Mouse (Mus musculus): ENCODE measurements around the gene Gm13277. TPM values are rescaled to one million over a fixed set of nuclear protein-coding genes. Genes with fewer than 3 reads are reported as not detected.
"Not testable (repeated sequence)": the region's sequence is repeated elsewhere in the genome, so short reads cannot be mapped to it uniquely, and the experiment has no call there.

The Gm13277 gene
- polyA plus RNA-seq (2014; fragmentation: Nextera tagmentation; extraction: Ambion mirVana): not detected in 2 replicates

DNA sequence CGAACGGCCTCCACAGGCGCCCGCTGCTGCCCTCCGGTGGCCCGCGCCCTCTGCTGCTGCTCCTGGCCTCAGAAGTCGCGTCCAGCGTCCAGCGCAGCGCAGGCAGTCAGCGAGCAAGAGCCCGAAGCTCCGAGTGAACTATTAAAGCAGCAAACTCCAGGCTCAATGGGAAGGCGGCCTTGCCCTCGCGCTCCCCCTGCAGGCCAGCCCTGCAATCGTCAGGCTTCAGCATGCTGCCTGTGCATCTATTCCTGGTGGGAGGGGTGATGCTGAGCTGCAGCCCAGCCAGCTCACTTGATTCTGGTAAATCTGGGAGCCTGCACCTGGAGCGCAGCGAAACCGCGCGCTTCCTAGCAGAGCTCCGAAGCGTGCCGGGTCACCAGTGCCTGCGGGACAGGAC, at the start of gene Gm13277:
Gm13277 (plus strand) TSS at position 231 of the 400 bp plus-strand sequence.
- not testable (repeated sequence) for H3K4me3 ChIP-seq (ENCODE audit: control insufficient read depth in 1 of 2, insufficient read depth in 1 of 2, low read depth in 1 of 2, low read length in 2 of 2); ATAC-seq (ENCODE audit: insufficient number of reproducible peaks, insufficient read depth, low FRiP score, low read depth); H3K4me1 ChIP-seq (ENCODE audit: control insufficient read depth in 2 of 2, insufficient read depth in 2 of 2, low read length in 2 of 2); H3K27me3 ChIP-seq (ENCODE audit: control insufficient read depth, insufficient read depth, low read length); H3K9me3 ChIP-seq (ENCODE audit: control insufficient read depth, low read length); H3K36me3 ChIP-seq (ENCODE audit: control insufficient read depth, insufficient read depth, low read length); H3K9ac ChIP-seq (ENCODE audit: low read length); H3K27ac ChIP-seq (replicated peaks in 1 of 2; ENCODE audit: control insufficient read depth in 1 of 2, insufficient read depth in 1 of 2, low read depth in 2 of 2, low read length in 2 of 2); H3K4me2 ChIP-seq (ENCODE audit: low read length)
- 0% methylated on average over 4 of the region's 28 CpGs for WGBS

GRCm38 (mm10) chr4:88739036-88739435, 49.4 kb upstream of the Gm13277 start:
- peaks cover 0 to 3% of the 10 kb centered on the region in 2 experiments; a peak in 2 of 4 replicates for H3K4me1 ChIP-seq (ENCODE audit: control insufficient read depth in 2 of 2, insufficient read depth in 2 of 2, low read length in 2 of 2)
- 83% methylated on average over 6 of the region's 6 CpGs for WGBS
- H3K4me2 ChIP-seq (ENCODE audit: low read length): no peak overlapping the region
- no peaks in the 10 kb centered on the region for H3K36me3 ChIP-seq (ENCODE audit: control insufficient read depth, insufficient read depth, low read length)
- no peaks in the 10 kb centered on the region for H3K27me3 ChIP-seq (ENCODE audit: control insufficient read depth, insufficient read depth, low read length)
- no peak overlapping the region for H3K27ac ChIP-seq (replicated peaks in 1 of 2; ENCODE audit: control insufficient read depth in 1 of 2, insufficient read depth in 1 of 2, low read depth in 2 of 2, low read length in 2 of 2)
- no peak overlapping the region for H3K9ac ChIP-seq (ENCODE audit: low read length)
- ATAC-seq (ENCODE audit: insufficient number of reproducible peaks, insufficient read depth, low FRiP score, low read depth): no peak
- H3K4me3 ChIP-seq (ENCODE audit: control insufficient read depth in 1 of 2, insufficient read depth in 1 of 2, low read depth in 1 of 2, low read length in 2 of 2): no peak overlapping the region
- H3K9me3 ChIP-seq (ENCODE audit: control insufficient read depth, low read length): no peaks in the 10 kb centered on the region

DNA sequence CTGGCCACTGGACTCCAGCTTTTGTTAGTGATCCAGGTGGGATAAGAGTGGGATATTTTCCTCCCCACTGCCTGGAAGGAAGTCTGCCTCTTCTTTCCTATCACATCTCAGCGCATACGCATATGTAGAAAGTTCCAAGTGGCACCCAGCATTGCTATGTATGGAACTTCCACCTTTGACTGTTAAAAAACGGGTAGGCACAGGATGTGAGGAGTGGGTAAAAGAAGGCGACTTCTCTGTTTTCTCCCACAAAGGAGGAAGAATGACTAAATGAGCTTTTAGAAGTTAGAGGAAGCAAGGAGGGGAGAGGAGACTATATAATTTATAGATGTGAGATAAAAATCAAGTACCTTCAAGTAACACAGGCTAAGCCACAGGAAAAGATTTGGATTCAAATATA, 47.0 kb upstream of the Gm13277 start:
- Histone ChIP-seq H3K4me1 (ENCODE audit: control insufficient read depth in 2 of 2, insufficient read depth in 2 of 2, low read length in 2 of 2) (peaks cover 0 to 3% of the 10 kb centered on the region in 2 experiments; a peak in 2 of 4 replicates), H3K4me3 (ENCODE audit: control insufficient read depth in 1 of 2, insufficient read depth in 1 of 2, low read depth in 1 of 2, low read length in 2 of 2) (no peak overlapping the region), H3K9me3 (ENCODE audit: control insufficient read depth, low read length) (no peaks in the 10 kb centered on the region), H3K4me2 (ENCODE audit: low read length) (no peak overlapping the region), H3K27ac (replicated peaks in 1 of 2; ENCODE audit: control insufficient read depth in 1 of 2, insufficient read depth in 1 of 2, low read depth in 2 of 2, low read length in 2 of 2) (no peak overlapping the region), H3K9ac (ENCODE audit: low read length) (no peak overlapping the region), H3K36me3 (ENCODE audit: control insufficient read depth, insufficient read depth, low read length) (no peaks in the 10 kb centered on the region), H3K27me3 (ENCODE audit: control insufficient read depth, insufficient read depth, low read length) (no peaks in the 10 kb centered on the region)
- 77% methylated on average over 4 of the region's 4 CpGs for WGBS
- ATAC-seq (ENCODE audit: insufficient number of reproducible peaks, insufficient read depth, low FRiP score, low read depth): no peak

- WGBS: 70% methylated on average over 7 of the region's 7 CpGs
- Histone ChIP-seq H3K4me1 (ENCODE audit: control insufficient read depth in 2 of 2, insufficient read depth in 2 of 2, low read length in 2 of 2) (peaks cover 0 to 1% of the 10 kb centered on the region in 2 experiments; a peak in 2 of 4 replicates), H3K4me2 (ENCODE audit: low read length) (no peak overlapping the region), H3K9me3 (ENCODE audit: control insufficient read depth, low read length) (no peaks in the 10 kb centered on the region), H3K4me3 (ENCODE audit: control insufficient read depth in 1 of 2, insufficient read depth in 1 of 2, low read depth in 1 of 2, low read length in 2 of 2) (no peak overlapping the region), H3K27me3 (ENCODE audit: control insufficient read depth, insufficient read depth, low read length) (no peaks in the 10 kb centered on the region), H3K36me3 (ENCODE audit: control insufficient read depth, insufficient read depth, low read length) (no peaks in the 10 kb centered on the region), H3K27ac (replicated peaks in 1 of 2; ENCODE audit: control insufficient read depth in 1 of 2, insufficient read depth in 1 of 2, low read depth in 2 of 2, low read length in 2 of 2) (no peak overlapping the region), H3K9ac (ENCODE audit: low read length) (no peak overlapping the region)
- no peak for ATAC-seq (ENCODE audit: insufficient number of reproducible peaks, insufficient read depth, low FRiP score, low read depth)
Observed at GRCm38 (mm10) chr4:88742771-88743371, 45.6 kb upstream of the Gm13277 start.

- no peaks in the 10 kb centered on the region for H3K36me3 ChIP-seq (ENCODE audit: control insufficient read depth, insufficient read depth, low read length)
- H3K4me2 ChIP-seq (ENCODE audit: low read length): no peak overlapping the region
- no peak for ATAC-seq (ENCODE audit: insufficient number of reproducible peaks, insufficient read depth, low FRiP score, low read depth)
- no peak overlapping the region for H3K4me3 ChIP-seq (ENCODE audit: control insufficient read depth in 1 of 2, insufficient read depth in 1 of 2, low read depth in 1 of 2, low read length in 2 of 2)
- no peaks in the 10 kb centered on the region for H3K4me1 ChIP-seq (ENCODE audit: control insufficient read depth in 2 of 2, insufficient read depth in 2 of 2, low read length in 2 of 2)
- H3K9ac ChIP-seq (ENCODE audit: low read length): no peak overlapping the region
- 62% methylated on average over 3 of the region's 3 CpGs for WGBS
- no peaks in the 10 kb centered on the region for H3K9me3 ChIP-seq (ENCODE audit: control insufficient read depth, low read length)
- no peaks in the 10 kb centered on the region for H3K27me3 ChIP-seq (ENCODE audit: control insufficient read depth, insufficient read depth, low read length)
- H3K27ac ChIP-seq (replicated peaks in 1 of 2; ENCODE audit: control insufficient read depth in 1 of 2, insufficient read depth in 1 of 2, low read depth in 2 of 2, low read length in 2 of 2): no peak overlapping the region
Observed at GRCm38 (mm10) chr4:88744207-88744606, 44.2 kb upstream of the Gm13277 start.

DNA sequence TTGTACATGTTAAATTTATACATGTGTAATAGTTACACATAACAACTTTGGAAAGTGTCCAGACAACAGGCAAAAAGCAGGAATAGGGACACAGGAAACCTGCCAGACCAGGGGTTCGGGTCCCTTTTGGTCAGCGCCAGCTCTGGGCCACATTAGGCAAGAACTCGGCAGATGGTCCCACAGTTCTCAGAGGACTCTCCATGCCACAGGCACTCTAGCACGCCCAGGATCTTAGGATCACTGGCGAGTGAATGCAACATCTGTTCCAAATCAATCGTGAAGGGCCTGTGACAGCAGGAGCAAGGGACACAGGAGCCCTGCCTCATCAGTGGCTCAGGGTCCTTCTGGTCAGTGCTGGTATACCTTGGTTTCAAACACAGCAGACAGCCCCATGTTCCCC, 38.5 kb upstream of the Gm13277 start:
- no peaks in the 10 kb centered on the region for H3K4me1 ChIP-seq (ENCODE audit: control insufficient read depth in 2 of 2, insufficient read depth in 2 of 2, low read length in 2 of 2)
- no peaks in the 10 kb centered on the region for H3K27me3 ChIP-seq (ENCODE audit: control insufficient read depth, insufficient read depth, low read length)
- H3K27ac ChIP-seq (replicated peaks in 1 of 2; ENCODE audit: control insufficient read depth in 1 of 2, insufficient read depth in 1 of 2, low read depth in 2 of 2, low read length in 2 of 2): no peak overlapping the region
- 59% methylated on average over 6 of the region's 6 CpGs for whole genome bisulfite sequencing
- H3K4me3 ChIP-seq (ENCODE audit: control insufficient read depth in 1 of 2, insufficient read depth in 1 of 2, low read depth in 1 of 2, low read length in 2 of 2): no peak overlapping the region
- no peak overlapping the region for H3K4me2 ChIP-seq (ENCODE audit: low read length)
- H3K9me3 ChIP-seq (ENCODE audit: control insufficient read depth, low read length): no peaks in the 10 kb centered on the region
- ATAC-seq (ENCODE audit: insufficient number of reproducible peaks, insufficient read depth, low FRiP score, low read depth): no peak
- no peaks in the 10 kb centered on the region for H3K36me3 ChIP-seq (ENCODE audit: control insufficient read depth, insufficient read depth, low read length)
- no peak overlapping the region for H3K9ac ChIP-seq (ENCODE audit: low read length)

DNA sequence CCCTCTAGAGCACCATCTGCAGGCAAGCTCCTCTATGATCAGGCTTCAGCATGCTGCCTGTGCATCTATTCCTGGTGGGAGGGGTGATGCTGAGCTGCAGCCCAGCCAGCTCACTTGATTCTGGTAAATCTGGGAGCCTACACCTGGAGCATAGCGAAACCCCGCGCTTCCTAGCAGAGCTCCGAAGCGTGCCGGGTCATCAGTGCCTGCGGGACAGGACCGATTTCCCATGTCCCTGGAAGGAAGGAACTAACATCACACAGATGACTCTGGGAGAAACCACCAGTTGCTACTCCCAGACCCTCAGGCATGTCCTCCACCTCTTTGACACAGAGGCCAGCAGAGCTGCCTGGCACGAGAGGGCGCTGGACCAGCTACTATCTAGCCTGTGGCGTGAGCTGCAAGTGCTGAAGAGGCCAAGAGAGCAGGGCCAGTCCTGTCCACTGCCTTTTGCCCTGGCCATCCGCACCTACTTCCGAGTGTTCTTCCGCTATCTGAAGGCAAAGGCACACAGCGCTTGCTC, 33.6 kb upstream of the Gm13277 start, which contains the start of gene Gm13271:
Gm13271 (plus strand) TSS at position 51 of the 523 bp plus-strand sequence.
- H3K4me1 ChIP-seq (ENCODE audit: control insufficient read depth in 2 of 2, insufficient read depth in 2 of 2, low read length in 2 of 2); H3K9ac ChIP-seq (ENCODE audit: low read length); H3K27me3 ChIP-seq (ENCODE audit: control insufficient read depth, insufficient read depth, low read length); ATAC-seq (ENCODE audit: insufficient number of reproducible peaks, insufficient read depth, low FRiP score, low read depth); H3K36me3 ChIP-seq (ENCODE audit: control insufficient read depth, insufficient read depth, low read length); H3K9me3 ChIP-seq (ENCODE audit: control insufficient read depth, low read length); H3K4me3 ChIP-seq (ENCODE audit: control insufficient read depth in 1 of 2, insufficient read depth in 1 of 2, low read depth in 1 of 2, low read length in 2 of 2); H3K27ac ChIP-seq (replicated peaks in 1 of 2; ENCODE audit: control insufficient read depth in 1 of 2, insufficient read depth in 1 of 2, low read depth in 2 of 2, low read length in 2 of 2): not testable (repeated sequence)
- H3K4me2 ChIP-seq (ENCODE audit: low read length): peak within 1 kb of the TSS; percentile 73; the same call in 1 of the 2 replicates
- 61% methylated on average over 15 of the region's 15 CpGs for WGBS

All from heart, embryonic 14.5 days (tissue).